Mouse (Mus musculus) left cerebral cortex, adult 8-10 months (tissue): ENCODE results near the gene Ppp1r15a. TPM values are rescaled to one million over a fixed set of nuclear protein-coding genes. Genes with fewer than 3 reads are reported as not detected.
"Not testable (repeated sequence)": the region's sequence is repeated elsewhere in the genome, so short reads cannot be mapped to it uniquely, and the experiment has no call there.

ENCODE experiments used
- DNase-seq, 2 experiments: peaks; one replicate each; pipeline ENCODE4 v3.0.0; 2022; ENCODE audit warnings: low spot score in 2 of 2
- total RNA-seq, 4 experiments: library from RNA; stranded (reverse); gene quantifications; 2 replicates each; pipeline ENCODE4 v1.2.4; 2022

Ppp1r15a gene
- total RNA-seq, 4 experiments from 2014 or later, result 16.0 to 27.0 (median 22.4) TPM

DNA sequence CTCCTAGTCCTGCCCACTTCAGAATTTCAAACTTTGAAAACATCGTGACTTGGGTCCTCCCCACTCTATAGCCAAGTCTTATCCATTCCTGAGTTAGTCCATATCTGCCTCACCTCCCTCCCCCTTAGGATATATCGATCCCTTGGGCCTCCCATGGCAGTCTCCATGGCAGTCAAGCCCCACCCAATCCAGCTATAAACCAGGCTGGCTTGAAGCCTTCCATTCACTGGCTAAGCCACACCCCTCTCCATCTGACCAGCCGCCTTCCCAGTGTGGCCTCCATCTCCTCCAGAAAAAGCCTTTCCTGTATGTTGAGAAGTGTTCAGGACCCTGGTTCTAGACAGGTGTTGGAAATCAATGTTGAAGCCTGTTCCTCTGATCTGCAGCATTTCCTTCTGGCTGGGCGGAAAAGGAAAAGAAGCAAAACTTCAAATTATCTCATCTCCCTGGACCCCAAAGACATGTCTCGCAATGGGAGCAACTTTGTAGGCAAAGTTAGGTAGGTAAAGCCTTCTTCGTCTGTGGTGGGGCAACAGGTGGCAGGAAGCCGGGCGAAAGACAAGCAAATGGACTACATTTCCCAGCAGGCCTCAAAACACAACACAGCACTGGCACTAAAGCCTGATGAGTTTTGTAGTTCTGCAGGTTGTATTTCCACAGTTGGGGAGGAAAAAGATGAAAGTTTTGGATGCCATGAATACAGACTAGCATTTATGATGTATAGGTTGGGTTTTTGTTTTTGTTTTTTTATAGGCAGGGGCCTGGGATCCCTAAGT, 6.5 kb downstream of the Ppp1r15a start:
- DNase-seq, result no peak

DNA sequence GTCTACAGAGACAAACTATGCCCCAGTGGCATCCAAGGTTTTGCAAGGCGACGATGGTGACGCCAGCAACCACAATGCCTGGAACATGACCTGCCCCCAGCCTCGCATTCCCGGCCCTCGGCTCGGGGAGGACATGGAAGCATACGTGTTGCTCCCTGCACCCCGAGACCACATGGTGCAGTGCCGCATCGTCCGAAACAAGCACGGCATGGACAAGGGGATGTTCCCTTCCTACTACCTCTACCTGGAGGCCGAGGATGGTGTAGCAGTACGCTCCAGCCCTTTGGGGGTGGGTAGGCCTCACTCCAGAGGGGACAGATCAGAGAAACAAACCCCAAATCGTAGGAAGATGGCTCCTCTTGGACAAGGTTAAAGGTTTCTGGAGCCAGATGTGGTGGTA, 7.5 kb downstream of the Ppp1r15a start:
- DNase-seq, result no peak

GRCm38 (mm10) chr7:45516846-45517245, 9.2 kb downstream of the Ppp1r15a start:
- not testable (repeated sequence) for DNase-seq

- DNase-seq, result no peak
These were observed 10.6 kb downstream of the Ppp1r15a start for GRCm38 (mm10) chr7:45515436-45515835.

DNA sequence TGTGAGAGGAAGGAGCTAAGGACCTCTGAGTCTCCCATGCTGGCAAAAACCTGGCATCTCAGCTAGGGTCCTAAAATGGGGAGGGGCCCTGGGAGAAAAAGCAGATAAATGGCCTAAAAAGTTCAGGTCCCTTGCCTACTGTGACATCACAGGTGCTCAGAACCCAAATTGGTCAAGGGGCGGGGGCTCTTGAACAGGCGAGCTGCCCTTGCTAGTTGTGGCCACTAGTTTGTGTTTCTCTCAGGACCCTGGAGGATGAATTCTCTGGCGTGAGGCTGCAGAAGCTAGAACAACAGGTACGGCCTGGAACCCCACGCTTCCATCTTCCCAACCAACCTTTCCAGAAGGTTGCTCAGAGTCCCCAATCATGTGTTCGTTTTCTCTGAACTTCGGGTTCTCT, 11.7 kb downstream of the Ppp1r15a start:
- no peak for DNase-seq

GRCm38 (mm10) chr7:45509912-45510787, 15.9 kb downstream of the Ppp1r15a start, which contains the start of gene Nucb1:
Gene Nucb1, minus strand, starts transcription at chr7:45510406.
- peak; percentile 82 to 86 for DNase-seq

- DNase-seq, result no peak
These were observed 16.7 kb downstream of the Ppp1r15a start for GRCm38 (mm10) chr7:45509181-45509882.

GRCm38 (mm10) chr7:45508561-45508960, 17.5 kb downstream of the Ppp1r15a start:
- DNase-seq, result no peak

DNA sequence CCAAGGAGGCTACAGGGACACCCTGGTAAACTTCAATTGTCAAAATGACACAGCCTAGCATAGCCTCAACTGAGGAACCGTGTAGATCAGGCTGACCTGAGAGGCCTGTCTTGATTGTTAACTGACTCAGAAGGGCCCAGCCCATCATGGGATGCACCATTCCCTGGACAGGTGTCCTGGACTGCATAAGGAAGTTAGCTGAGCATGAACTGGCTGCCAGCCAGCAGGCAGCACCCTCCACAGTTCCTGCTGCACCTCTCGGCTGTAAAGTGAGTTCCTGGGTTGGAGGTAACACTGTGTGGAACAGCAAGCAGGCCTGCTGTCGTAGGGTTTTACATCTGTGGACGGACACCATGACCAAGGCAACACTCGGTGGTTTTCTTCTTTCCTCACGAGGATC, 18.5 kb downstream of the Ppp1r15a start:
- DNase-seq, result no peak

DNA sequence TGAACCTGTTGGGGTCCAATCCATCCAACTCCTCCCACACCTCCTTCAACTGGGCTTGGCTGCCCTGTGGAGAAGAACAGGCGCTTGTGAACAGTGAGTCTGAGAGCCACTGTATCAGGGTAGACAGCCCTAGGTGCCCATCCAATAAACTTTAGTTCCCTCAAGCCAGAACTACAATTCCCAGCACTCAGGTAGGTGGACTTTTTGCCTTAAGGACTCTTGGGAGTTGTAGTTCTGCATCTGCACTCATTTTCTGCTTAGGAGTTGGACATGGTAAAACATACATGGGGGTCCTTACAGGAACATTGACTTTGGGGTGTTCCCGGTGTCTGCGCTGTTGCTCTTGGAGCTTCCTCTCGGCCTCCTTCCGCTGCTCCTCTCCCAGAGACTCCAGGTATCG, 27.6 kb downstream of the Ppp1r15a start:
- no peak for DNase-seq

- no peak for DNase-seq
These were observed 31.5 kb downstream of the Ppp1r15a start for GRCm38 (mm10) chr7:45494548-45494947.

- DNase-seq, result no peak
These were observed 33.1 kb downstream of the Ppp1r15a start for GRCm38 (mm10) chr7:45492951-45493350.

GRCm38 (mm10) chr7:45492225-45492844, 33.7 kb downstream of the Ppp1r15a start:
- no peak for DNase-seq

- DNase-seq, result no peak
These were observed 34.8 kb downstream of the Ppp1r15a start for GRCm38 (mm10) chr7:45491264-45491663.

DNA sequence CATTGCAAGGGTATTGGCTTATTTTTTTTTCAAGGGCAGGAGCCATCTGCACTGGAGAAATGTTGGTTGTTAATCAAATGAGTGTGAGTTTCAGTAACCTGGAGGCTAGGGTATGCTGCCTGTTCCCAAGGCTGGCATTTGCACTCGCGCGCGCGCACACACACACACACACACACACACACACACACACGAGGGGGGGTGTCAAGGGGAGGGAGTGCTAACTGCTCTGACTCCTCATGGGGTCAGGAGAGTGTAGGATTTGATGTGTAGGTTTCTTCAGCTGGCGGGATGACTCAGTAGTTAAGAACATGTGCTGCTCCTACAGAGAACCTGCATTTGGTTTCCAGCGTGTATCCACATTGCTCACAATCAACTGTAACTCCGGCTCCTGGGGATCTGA, 35.2 kb downstream of the Ppp1r15a start:
- no peak for DNase-seq

DNA sequence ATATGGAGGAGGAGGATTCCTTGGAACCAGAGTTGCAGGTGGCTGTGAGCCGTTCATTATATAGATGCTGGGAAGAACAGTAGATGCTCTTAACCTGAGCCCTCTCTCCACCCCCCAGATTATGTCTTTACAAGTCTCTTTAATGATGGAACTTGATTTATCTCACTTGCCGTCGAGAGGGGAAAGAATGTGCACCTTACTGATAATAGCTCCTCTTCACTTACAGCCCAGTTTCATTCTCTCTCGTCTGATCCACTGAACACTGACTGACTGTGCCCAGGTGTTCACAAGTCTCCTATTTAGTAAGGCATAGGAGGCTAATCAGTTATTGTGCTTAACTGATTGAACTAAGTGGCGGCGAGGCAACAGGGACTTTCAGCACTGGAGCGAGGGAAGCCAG, 36.5 kb downstream of the Ppp1r15a start:
- DNase-seq, result no peak

- no peak for DNase-seq
These were observed 37.5 kb downstream of the Ppp1r15a start, which contains the start of gene Dhdh for GRCm38 (mm10) chr7:45488293-45489204. Gene Dhdh, minus strand, starts transcription at chr7:45488805.

DNA sequence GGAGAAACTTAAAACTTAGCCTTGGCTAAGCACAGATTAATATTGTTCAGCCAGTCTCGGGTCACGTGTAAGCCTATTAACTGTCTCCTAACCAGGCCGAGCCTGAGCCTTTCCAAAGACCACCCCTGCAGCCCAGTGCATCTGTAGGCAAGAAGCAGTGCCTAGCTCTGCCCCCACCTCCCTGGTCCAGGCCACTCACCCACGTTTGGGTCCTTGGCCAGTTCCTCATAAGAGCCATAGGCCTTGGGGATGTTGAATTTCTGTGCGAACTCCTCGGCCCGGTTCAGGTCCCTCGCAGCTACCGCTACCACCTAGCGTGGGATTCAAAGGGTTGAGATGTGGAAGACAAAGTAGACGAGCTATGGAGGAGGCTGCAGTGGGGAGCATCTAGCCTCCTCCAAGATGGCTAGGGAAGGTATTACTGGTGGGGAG, 38.2 kb downstream of the Ppp1r15a start:
- DNase-seq, result no peak

DNA sequence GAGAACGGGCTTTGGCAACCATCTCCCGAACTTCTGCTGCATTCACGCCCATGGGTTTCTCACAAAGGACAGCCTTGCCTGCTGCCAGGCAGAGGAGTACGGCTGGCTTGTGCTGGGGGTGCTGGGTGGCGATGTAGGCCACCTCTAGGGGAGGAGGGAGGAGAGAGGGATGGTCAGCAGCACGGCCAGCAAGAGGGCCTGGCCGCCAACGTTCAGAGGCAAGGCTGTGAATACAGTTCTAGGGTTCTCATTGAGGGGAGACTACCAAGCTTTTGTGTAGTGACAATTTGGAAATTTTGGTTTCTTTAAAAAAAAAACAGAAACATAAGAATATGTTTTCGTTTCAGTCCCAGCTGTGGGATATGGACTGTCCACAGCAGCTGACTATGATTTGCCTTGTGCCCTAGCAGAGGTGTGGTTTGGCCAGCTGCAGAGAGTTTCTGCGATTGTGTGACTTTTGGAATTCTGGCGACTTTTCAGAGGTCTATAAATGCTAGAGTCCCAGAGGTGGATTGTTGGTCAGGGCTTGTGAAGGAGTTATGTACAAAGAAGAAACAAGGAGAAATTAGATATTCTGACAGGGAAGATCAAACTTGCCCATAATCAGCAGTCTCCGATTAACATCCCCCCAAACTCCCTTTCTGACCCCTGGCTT, 39.2 kb downstream of the Ppp1r15a start, which contains the start of gene Gm45808:
Gene Gm45808 (minus strand): TSS at position 51 of the 655 bp plus-strand sequence.
- no peak for DNase-seq
